Mouse (Mus musculus) cerebellum, adult 2 months (tissue): ENCODE results near the gene Ryr2. TPM values are rescaled to one million over a fixed set of nuclear protein-coding genes. Genes with fewer than 3 reads are reported as not detected.
"Not testable (repeated sequence)": the region's sequence is repeated elsewhere in the genome, so short reads cannot be mapped to it uniquely, and the experiment has no call there.

Experiments
- DNase-seq, 2 experiments: peaks; one replicate each; pipeline ENCODE4 v3.0.0; 2021
- H3K27ac ChIP-seq: fragments of 200-500 bp; 2 replicates; pipeline ENCODE4 v1.5.1; 2012; ENCODE audit warnings: low read length, control low read depth, inconsistent platforms; ENCODE audit not compliant: insufficient read depth
- H3K27me3 ChIP-seq: fragments of 200-500 bp; 2 replicates; pipeline ENCODE4 v1.6.1; 2012; ENCODE audit warnings: inconsistent platforms, mild to moderate bottlenecking, low read length, moderate library complexity; ENCODE audit not compliant: control insufficient read depth, insufficient read depth
- H3K4me1 ChIP-seq: fragments of 200-500 bp; 2 replicates; pipeline ENCODE4 v1.6.1; 2011; ENCODE audit warnings: low read length; ENCODE audit not compliant: control insufficient read depth, insufficient read depth
- H3K4me3 ChIP-seq: fragments of 200-500 bp; replicated peaks from 2 replicates; pipeline ENCODE3; 2011; ENCODE audit warnings: mild to moderate bottlenecking, low read depth, low read length, control low read depth; ENCODE audit not compliant: insufficient read depth
- CTCF ChIP-seq: fragments of 200-500 bp; IDR thresholded peaks from 2 replicates; pipeline ENCODE4 v1.5.1; 2011; ENCODE audit warnings: low read depth, mild to moderate bottlenecking, control low read depth, low read length, moderate library complexity, borderline replicate concordance; ENCODE audit not compliant: insufficient read depth
- POLR2A ChIP-seq: fragments of 200-500 bp; IDR thresholded peaks from 2 replicates; pipeline ENCODE4 v1.6.1; 2011; ENCODE audit warnings: low read length, control low read depth, borderline replicate concordance; ENCODE audit not compliant: insufficient read depth
- WGBS: fragments of 180-500 bp; shearing (Covaris S2); methylation state at CpG from one replicate; pipeline ENCODE4 v1.1.7; 2018; 5-methylcytosine and 5-hydroxymethylcytosine counted together
- polyA plus RNA-seq: library from polyadenylated mRNA; depleted of rRNA; stranded (reverse); fragments of >200 nt; gene quantifications from 2 replicates; pipeline ENCODE4 v1.2.3, GENCODE M21; 2012; rRNA removed

Gene Ryr2
- 59.8 and 65.4 TPM in 2 replicates for polyA plus RNA-seq

DNA sequence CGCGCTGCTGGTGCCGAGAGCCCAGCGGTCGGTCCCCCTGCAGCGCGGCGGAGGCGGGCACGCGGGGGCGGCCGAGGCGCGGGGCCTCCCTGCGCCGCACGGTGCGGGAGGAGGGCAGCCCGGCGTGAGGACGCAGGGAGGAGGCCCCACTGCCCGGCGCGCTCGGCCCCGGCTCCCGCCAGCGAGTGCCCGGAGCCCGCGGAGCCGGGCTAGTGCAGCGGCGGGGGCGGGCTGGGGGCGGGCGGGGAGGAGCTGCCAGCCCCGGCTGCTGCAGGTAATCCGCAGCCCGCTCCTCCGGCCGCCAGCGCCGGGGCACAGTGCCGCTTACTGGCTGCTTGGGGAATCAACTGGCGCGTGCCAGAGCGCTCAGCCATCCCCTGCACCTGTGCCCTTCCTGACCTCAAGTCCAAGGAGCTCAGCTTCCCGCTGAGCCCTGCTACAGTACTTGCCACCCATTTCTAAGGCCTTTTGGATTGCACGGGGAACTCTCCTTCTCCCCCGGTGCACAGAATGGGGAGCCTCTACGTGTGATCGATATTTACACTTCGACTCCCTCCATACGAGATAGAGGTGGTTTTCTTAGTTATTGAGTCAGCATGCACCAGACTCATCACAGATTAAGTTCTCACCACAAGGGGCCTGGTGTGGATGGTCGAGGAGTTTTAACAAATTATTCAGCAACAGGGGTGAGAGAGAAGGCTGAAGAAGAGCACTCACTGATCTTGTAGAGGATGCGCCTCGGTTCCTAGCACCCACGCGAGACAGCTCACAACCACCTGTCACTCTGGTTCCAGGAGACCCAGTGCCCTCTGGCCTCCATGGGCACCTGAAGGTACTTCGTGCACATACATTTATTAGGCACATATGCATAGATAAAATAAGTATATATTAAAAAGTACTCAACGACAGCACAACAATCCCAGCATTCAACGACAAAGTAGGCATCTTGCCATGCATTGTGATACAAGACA lies at the start of gene Ryr2:
TSS of gene Ryr2 (minus strand) at position 284 of the 971 bp plus-strand sequence.
- Histone ChIP-seq H3K27me3 (no peaks in the 10 kb centered on the region), H3K27ac (peak within 1 kb of the TSS; percentile 93), H3K4me3 (peak within 1 kb of the TSS; percentile 97), H3K4me1 (peaks cover 6% of the 10 kb centered on the region; the same call in 1 of the 2 replicates)
- peak; percentile 91 for DNase-seq
- peak; percentile 76 for TF ChIP-seq CTCF
- peak; percentile 47 for TF ChIP-seq POLR2A
- WGBS: 9% methylated on average over 64 of the region's 64 CpGs

GRCm38 (mm10) chr13:12153922-12154321 lies 47.2 kb upstream of the Ryr2 start:
- no peaks in the 10 kb centered on the region for H3K4me1 ChIP-seq
- WGBS: 77% methylated on average over 11 of the region's 11 CpGs
- H3K27ac ChIP-seq: no peak overlapping the region
- H3K4me3 ChIP-seq: no peak overlapping the region
- no peak for DNase-seq
- no peak for TF ChIP-seq POLR2A
- no peak for TF ChIP-seq CTCF
- H3K27me3 ChIP-seq: no peaks in the 10 kb centered on the region

GRCm38 (mm10) chr13:12146918-12147507 lies 40.3 kb upstream of the Ryr2 start:
- Histone ChIP-seq H3K4me3 (no peak overlapping the region), H3K4me1 (no peaks in the 10 kb centered on the region), H3K27ac (no peak overlapping the region), H3K27me3 (no peaks in the 10 kb centered on the region)
- no peak for TF ChIP-seq POLR2A
- 91% methylated on average over 6 of the region's 6 CpGs for WGBS
- no peak for DNase-seq

DNA sequence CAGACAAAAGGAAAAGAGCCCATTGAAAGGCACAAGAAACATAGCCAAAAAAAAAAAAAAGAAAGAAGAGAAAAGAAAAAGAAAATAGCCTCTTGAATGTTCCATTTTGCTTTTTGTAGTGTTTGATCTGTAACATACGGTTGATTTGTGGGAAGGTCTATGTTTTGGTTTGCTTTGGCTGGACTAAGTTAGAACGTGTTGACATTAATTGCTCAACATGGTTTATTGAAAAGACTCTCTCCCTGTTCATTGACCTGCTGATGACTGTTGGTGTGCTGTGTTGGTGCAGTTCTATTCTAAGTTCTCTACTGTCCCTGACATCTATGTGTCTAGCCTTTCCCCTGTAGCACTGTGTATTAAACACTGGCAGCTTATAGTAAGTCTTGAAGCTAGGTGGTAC lies 39.7 kb upstream of the Ryr2 start:
- no peak for DNase-seq
- H3K27me3 ChIP-seq: no peaks in the 10 kb centered on the region
- TF ChIP-seq CTCF (no peak), POLR2A (no peak)
- no peaks in the 10 kb centered on the region for H3K4me1 ChIP-seq
- 83% methylated on average over 2 of the region's 2 CpGs for WGBS
- H3K27ac ChIP-seq: no peak overlapping the region
- H3K4me3 ChIP-seq: no peak overlapping the region

DNA sequence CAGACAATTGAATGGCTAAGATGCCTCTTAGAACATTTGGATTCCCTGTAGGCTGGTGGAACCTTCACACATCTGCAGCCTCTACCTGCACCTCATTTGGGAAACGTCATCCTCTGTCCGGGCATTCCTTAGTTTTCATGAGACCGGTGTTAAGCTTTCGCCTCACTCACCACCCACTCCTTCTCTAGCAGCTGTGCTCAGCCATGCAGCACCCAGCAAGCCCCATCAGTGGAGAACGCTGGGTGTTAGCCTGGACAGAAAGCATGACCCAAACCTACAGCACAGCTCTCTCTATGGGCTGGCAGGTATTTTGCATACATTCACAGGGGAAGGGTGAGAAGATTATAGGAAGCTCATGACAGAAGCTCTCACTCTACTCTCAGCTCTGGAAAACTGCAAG lies 36.6 kb upstream of the Ryr2 start:
- no peak overlapping the region for H3K27ac ChIP-seq
- 88% methylated on average over 5 of the region's 5 CpGs for WGBS
- no peaks in the 10 kb centered on the region for H3K27me3 ChIP-seq
- no peak for DNase-seq
- no peaks in the 10 kb centered on the region for H3K4me1 ChIP-seq
- TF ChIP-seq POLR2A (no peak), CTCF (no peak)
- no peak overlapping the region for H3K4me3 ChIP-seq

DNA sequence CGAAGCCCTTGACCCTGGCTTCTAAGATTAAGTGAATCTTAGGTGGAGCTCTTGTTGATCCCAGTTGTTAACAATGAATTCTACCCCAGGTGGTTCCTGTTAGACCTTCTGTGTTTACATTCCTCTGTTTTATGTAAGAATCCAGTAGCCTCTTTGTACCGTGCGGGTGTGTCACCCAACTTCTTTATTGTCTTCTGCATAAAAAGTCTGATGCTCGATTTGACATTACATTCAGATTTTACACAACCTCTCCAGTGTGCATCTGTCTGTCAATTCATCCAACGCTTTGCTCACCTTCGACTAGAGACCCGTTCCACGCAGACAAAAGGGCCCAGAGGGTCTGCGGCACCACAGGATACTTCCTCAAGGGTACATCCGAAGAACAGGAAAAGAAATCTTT lies 29.7 kb upstream of the Ryr2 start:
- H3K27me3 ChIP-seq, H3K4me1 ChIP-seq, H3K27ac ChIP-seq, H3K4me3 ChIP-seq, DNase-seq: not testable (repeated sequence)
- 88% methylated on average over 10 of the region's 10 CpGs for WGBS

DNA sequence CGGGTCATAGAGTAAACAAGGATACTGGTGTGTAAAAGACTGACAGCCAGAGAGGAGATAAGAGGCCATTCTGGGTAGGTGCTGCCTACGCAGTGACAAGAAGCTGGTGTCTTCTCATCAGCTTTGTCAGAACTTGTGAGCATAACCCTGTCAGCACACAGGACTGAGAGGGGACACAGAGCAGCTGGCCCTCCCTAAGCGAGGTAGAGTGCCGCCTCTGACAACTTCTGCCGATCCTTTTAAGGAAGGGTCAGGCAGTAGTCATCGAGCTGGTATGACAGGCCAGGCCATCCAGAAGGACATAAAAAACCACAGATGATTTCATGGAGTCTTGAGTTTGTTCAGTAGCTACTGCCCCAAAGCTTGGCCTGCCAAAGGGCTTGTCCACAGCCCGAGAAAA lies 26.8 kb upstream of the Ryr2 start:
- no peak overlapping the region for H3K4me3 ChIP-seq
- TF ChIP-seq CTCF (no peak), POLR2A (no peak)
- no peaks in the 10 kb centered on the region for H3K27me3 ChIP-seq
- no peak overlapping the region for H3K27ac ChIP-seq
- 90% methylated on average over 7 of the region's 7 CpGs for WGBS
- no peak for DNase-seq
- no peaks in the 10 kb centered on the region for H3K4me1 ChIP-seq

GRCm38 (mm10) chr13:12132160-12132710 lies 25.5 kb upstream of the Ryr2 start:
- 92% methylated on average over 3 of the region's 3 CpGs for WGBS
- TF ChIP-seq POLR2A (no peak), CTCF (no peak)
- Histone ChIP-seq H3K4me3 (no peak overlapping the region), H3K27ac (no peak overlapping the region), H3K4me1 (no peaks in the 10 kb centered on the region), H3K27me3 (no peaks in the 10 kb centered on the region)
- no peak for DNase-seq
